Mouse (Mus musculus) ES-E14 (cell line): Measurements from ENCODE around the gene Agxt2.

Experiments
- CHD2 ChIP-seq: IDR thresholded peaks from 2 replicates; pipeline ENCODE4 v1.6.1; 2014; ENCODE audit warnings: mild to moderate bottlenecking, low read depth, low read length, inconsistent platforms
- HCFC1 ChIP-seq: IDR thresholded peaks from 2 replicates; pipeline ENCODE4 v1.6.1; 2012; ENCODE audit warnings: low read length, inconsistent platforms, borderline replicate concordance; ENCODE audit not compliant: insufficient read depth
- ZC3H11A ChIP-seq: IDR thresholded peaks from 2 replicates; pipeline ENCODE4 v1.6.1; 2012; ENCODE audit warnings: low read depth, mild to moderate bottlenecking, inconsistent platforms, low read length, borderline replicate concordance
- ZNF384 ChIP-seq: IDR thresholded peaks from 2 replicates; pipeline ENCODE4 v1.6.1; 2012; ENCODE audit warnings: low read depth, low read length, inconsistent platforms

DNA sequence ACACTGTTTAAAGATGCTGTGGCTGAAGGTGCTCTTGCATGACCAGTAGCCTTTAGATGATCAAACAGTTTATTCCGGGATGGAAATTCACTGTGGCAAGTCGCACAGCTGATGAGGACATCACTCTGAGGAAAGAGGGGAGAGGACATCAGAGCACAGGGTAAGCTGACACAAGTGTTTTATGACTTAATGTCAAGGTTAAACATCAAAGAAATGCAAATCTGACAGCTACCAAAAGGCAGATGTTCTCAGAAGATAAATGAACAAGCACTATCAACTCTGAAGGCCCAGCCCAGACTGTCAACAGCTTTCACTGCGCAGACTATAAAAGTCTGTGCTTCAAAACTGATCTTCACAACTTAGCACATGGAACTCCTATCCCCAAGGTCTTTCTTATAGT lies 88.8 kb downstream of the Agxt2 start:
- no peak for TF ChIP-seq HCFC1
- no peak for TF ChIP-seq ZC3H11A
- no peak for TF ChIP-seq CHD2
- TF ChIP-seq ZNF384 = no peak
